Mouse (Mus musculus): ENCODE results near the gene Ankrd63. TPM values are rescaled to one million over a fixed set of nuclear protein-coding genes. Genes with fewer than 3 reads are reported as not detected.

Ankrd63 gene
- polyA plus RNA-seq, 1 experiment from 2014 or later = 0.39 TPM

GRCm38 (mm10) chr2:118723693-118724486 lies 20.1 kb upstream of the Ankrd63 start:
- Histone ChIP-seq H3K4me3 (replicated peaks) (no peak overlapping the region), H3K9ac (no peak overlapping the region), H3K4me1 (peaks cover 14% of the 10 kb centered on the region), H3K27ac (no peak overlapping the region), H3K36me3 (no peaks in the 10 kb centered on the region), H3K4me2 (no peak overlapping the region), H3K27me3 (peaks cover 40% of the 10 kb centered on the region), H3K9me3 (replicated peaks) (no peaks in the 10 kb centered on the region)
- 79% methylated on average over 15 of the region's 15 CpGs for WGBS
- no peak for ATAC-seq (replicated peaks; ENCODE audit: low FRiP score)

DNA sequence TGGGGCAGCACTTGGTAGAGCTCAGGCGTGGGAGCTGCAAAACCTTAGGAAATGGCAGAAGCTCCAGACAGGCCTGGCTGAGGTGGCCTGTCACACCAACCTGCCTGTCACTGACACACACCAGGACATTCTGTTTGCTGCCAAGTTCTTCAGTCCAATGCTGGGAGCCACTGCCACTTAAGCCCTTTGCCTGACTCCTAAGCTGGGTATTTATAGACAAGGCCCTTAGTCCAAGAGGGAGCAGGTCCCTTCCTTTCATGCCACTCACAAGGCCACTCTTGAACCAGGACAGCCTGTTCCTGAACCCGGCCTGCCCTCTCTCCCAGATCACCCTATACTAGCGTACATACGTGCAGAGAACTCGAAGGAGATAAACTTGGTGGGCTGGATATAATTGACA lies 12.9 kb upstream of the Ankrd63 start:
- no peak overlapping the region for H3K4me2 ChIP-seq
- H3K27me3 ChIP-seq = peaks cover 50% of the 10 kb centered on the region
- 0 out of 2 replicates have a peak, but pooled peaks cover under 1% of the 10 kb centered on the region for H3K4me1 ChIP-seq
- no peaks in the 10 kb centered on the region for H3K9me3 ChIP-seq (replicated peaks)
- H3K36me3 ChIP-seq = no peaks in the 10 kb centered on the region
- H3K4me3 ChIP-seq (replicated peaks) = no peak overlapping the region
- H3K27ac ChIP-seq = no peak overlapping the region
- ATAC-seq (replicated peaks; ENCODE audit: low FRiP score) = no peak
- H3K9ac ChIP-seq = no peak overlapping the region
- 88% methylated on average over 5 of the region's 5 CpGs for WGBS

- peaks cover 71% of the 10 kb centered on the region for H3K27me3 ChIP-seq
- H3K27ac ChIP-seq = no peak overlapping the region
- no peak for ATAC-seq (replicated peaks; ENCODE audit: low FRiP score)
- 41% methylated on average over 4 of the region's 4 CpGs for WGBS
- no peak overlapping the region for H3K9ac ChIP-seq
- H3K4me3 ChIP-seq (replicated peaks) = no peak overlapping the region
- peaks cover 24% of the 10 kb centered on the region for H3K4me1 ChIP-seq
- H3K4me2 ChIP-seq = no peak overlapping the region
- no peaks in the 10 kb centered on the region for H3K36me3 ChIP-seq
- no peaks in the 10 kb centered on the region for H3K9me3 ChIP-seq (replicated peaks)
Observed at GRCm38 (mm10) chr2:118714230-118714629, 10.5 kb upstream of the Ankrd63 start.

DNA sequence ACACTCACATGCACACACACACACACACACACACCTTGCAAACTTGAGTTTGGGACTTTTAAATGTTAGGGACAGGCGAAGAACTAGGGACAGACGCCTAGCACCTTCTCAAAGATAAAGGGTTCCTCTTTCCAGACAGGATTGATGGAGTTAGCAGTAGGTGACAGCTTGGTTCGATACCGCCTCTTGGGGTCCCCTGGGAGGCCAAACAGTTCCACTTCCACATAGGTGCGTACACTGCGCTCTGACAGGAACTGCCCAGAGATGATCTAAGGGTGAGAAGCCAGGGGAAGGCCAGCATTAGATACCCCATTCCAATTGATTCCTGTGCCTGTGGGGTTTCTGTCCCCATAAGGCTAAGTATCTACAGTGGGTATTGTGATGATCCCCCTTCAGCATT lies 9.9 kb upstream of the Ankrd63 start:
- Histone ChIP-seq H3K27ac (no peak overlapping the region), H3K9ac (no peak overlapping the region), H3K4me3 (replicated peaks) (no peak overlapping the region), H3K36me3 (no peaks in the 10 kb centered on the region), H3K9me3 (replicated peaks) (no peaks in the 10 kb centered on the region), H3K4me1 (peaks cover 26% of the 10 kb centered on the region), H3K4me2 (no peak overlapping the region), H3K27me3 (peaks cover 71% of the 10 kb centered on the region)
- 88% methylated on average over 6 of the region's 6 CpGs for WGBS
- no peak for ATAC-seq (replicated peaks; ENCODE audit: low FRiP score)

DNA sequence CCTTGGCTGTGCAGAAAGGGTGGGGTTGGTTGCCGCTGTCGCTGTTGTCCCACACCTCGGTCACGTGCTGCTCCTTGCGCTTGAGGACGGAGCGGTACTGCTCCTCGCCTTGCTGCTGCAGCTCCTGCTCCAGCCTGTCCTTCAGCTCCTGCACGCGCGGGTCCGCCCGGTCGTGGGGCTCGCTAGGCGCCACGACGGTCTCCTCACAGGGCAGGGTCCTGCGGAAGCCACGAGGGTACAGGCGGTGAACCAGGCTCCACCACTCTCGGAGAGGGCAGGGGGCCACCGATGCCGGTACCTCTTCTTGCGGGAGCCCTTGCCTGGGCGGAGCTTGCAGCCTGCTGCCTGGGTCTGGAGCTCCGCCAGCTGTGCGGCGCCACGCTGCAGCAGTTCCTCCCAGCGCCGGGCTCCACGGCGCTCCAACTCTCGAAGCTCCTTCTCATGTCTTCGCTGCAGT lies 7.3 kb upstream of the Ankrd63 start:
- H3K9me3 ChIP-seq (replicated peaks) = no peaks in the 10 kb centered on the region
- H3K27ac ChIP-seq = no peak overlapping the region
- ATAC-seq (replicated peaks; ENCODE audit: low FRiP score) = peak; percentile 71; the same call in 1 of the 2 replicates
- H3K4me2 ChIP-seq = peak overlapping the region; percentile 89
- peak overlapping the region; percentile 46 for H3K4me3 ChIP-seq (replicated peaks)
- H3K9ac ChIP-seq = peak overlapping the region; percentile 42
- peaks cover 32% of the 10 kb centered on the region for H3K4me1 ChIP-seq
- WGBS = under 1% methylated on average over 36 of the region's 36 CpGs
- H3K36me3 ChIP-seq = no peaks in the 10 kb centered on the region
- H3K27me3 ChIP-seq = peaks cover 96% of the 10 kb centered on the region

DNA sequence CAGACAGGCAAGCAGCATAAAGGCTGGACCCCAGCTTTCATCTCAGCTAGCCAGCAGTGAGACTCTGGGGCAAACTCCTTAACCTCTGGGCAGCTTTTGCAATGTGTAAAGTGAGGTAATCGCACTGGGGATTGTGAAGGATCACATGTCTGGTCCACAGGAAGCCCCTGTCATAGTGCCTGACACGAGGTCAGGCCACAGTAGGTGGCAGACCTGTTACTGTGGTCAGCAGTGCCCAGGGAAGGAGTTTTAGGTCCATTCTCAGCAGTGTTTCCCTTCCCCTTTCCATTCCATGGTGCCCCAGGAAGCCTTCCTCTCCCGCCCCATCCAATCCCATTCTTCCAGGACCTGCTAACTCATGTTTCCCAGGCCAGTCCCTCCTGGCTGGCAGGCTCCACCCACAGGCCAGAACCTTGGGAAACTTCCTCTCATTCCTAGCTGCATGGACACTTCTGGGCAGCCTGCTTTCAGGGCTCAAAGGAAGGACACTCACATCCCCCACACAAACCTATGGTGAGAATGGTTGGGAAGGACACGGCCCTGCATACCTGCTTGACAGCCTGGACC lies 6.0 kb upstream of the Ankrd63 start:
- H3K27me3 ChIP-seq = peaks cover 97% of the 10 kb centered on the region
- no peaks in the 10 kb centered on the region for H3K36me3 ChIP-seq
- no peak overlapping the region for H3K27ac ChIP-seq
- H3K4me2 ChIP-seq = peak overlapping the region; percentile 8; the same call in 1 of the 2 replicates
- ATAC-seq (replicated peaks; ENCODE audit: low FRiP score) = no peak
- 40% methylated on average over 4 of the region's 4 CpGs for WGBS
- H3K9ac ChIP-seq = no peak overlapping the region
- no peak overlapping the region for H3K4me3 ChIP-seq (replicated peaks)
- H3K9me3 ChIP-seq (replicated peaks) = no peaks in the 10 kb centered on the region
- peaks cover 35% of the 10 kb centered on the region for H3K4me1 ChIP-seq

DNA sequence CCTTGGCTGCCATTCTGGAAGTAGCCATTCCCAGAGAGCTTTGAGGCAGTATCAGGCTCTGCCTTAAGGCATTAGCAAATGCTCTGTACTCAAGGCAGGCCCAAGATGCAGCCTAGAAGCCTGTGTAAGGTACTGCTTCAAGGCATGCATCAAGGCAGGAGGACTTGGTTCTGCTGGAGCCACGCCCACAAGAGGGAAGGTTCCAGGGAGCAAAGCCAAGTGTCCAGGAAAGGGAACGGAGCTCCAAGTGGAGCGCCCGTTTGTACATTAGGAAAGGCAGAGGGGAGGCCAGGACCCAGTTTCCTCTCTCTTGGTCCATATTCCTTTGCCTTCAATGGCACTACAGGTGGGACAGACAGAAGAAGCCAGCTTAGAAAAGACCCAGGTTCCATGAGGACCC lies 4.7 kb upstream of the Ankrd63 start:
- no peak overlapping the region for H3K4me2 ChIP-seq
- WGBS = 75% methylated on average over 4 of the region's 4 CpGs
- no peak for ATAC-seq (replicated peaks; ENCODE audit: low FRiP score)
- H3K9ac ChIP-seq = no peak overlapping the region
- peaks cover 46% of the 10 kb centered on the region for H3K4me1 ChIP-seq
- no peak overlapping the region for H3K4me3 ChIP-seq (replicated peaks)
- no peaks in the 10 kb centered on the region for H3K36me3 ChIP-seq
- no peaks in the 10 kb centered on the region for H3K9me3 ChIP-seq (replicated peaks)
- H3K27me3 ChIP-seq = peaks cover 100% of the 10 kb centered on the region
- no peak overlapping the region for H3K27ac ChIP-seq

GRCm38 (mm10) chr2:118706436-118706835 lies 2.7 kb upstream of the Ankrd63 start:
- 11% methylated on average over 6 of the region's 6 CpGs for WGBS
- no peak for ATAC-seq (replicated peaks; ENCODE audit: low FRiP score)
- no peak overlapping the region for H3K4me2 ChIP-seq

GRCm38 (mm10) chr2:118702883-118703761 lies 641 bp downstream of the Ankrd63 start:
- Histone ChIP-seq H3K9ac (0 out of 2 replicates have a peak overlapping the region, but pooled peaks have one; percentile 24), H3K4me3 (replicated peaks) (peak overlapping the region; percentile 49), H3K27me3 (peaks cover 94% of the 10 kb centered on the region), H3K36me3 (no peaks in the 10 kb centered on the region), H3K9me3 (replicated peaks) (no peaks in the 10 kb centered on the region), H3K4me1 (peaks cover 51% of the 10 kb centered on the region), H3K4me2 (peak overlapping the region; percentile 82), H3K27ac (no peak overlapping the region)
- WGBS = under 1% methylated on average over 93 of the region's 93 CpGs
- ATAC-seq (replicated peaks; ENCODE audit: low FRiP score) = peak; percentile 56

More at GRCm38 (mm10) chr2:118706436-118706835, 2.7 kb upstream of the Ankrd63 start:
- H3K4me3 ChIP-seq (replicated peaks) = no peak overlapping the region
- no peaks in the 10 kb centered on the region for H3K9me3 ChIP-seq (replicated peaks)
- H3K27me3 ChIP-seq = peaks cover 100% of the 10 kb centered on the region
- no peak overlapping the region for H3K27ac ChIP-seq
- H3K9ac ChIP-seq = no peak overlapping the region
- H3K36me3 ChIP-seq = no peaks in the 10 kb centered on the region
- H3K4me1 ChIP-seq = peaks cover 57% of the 10 kb centered on the region

DNA sequence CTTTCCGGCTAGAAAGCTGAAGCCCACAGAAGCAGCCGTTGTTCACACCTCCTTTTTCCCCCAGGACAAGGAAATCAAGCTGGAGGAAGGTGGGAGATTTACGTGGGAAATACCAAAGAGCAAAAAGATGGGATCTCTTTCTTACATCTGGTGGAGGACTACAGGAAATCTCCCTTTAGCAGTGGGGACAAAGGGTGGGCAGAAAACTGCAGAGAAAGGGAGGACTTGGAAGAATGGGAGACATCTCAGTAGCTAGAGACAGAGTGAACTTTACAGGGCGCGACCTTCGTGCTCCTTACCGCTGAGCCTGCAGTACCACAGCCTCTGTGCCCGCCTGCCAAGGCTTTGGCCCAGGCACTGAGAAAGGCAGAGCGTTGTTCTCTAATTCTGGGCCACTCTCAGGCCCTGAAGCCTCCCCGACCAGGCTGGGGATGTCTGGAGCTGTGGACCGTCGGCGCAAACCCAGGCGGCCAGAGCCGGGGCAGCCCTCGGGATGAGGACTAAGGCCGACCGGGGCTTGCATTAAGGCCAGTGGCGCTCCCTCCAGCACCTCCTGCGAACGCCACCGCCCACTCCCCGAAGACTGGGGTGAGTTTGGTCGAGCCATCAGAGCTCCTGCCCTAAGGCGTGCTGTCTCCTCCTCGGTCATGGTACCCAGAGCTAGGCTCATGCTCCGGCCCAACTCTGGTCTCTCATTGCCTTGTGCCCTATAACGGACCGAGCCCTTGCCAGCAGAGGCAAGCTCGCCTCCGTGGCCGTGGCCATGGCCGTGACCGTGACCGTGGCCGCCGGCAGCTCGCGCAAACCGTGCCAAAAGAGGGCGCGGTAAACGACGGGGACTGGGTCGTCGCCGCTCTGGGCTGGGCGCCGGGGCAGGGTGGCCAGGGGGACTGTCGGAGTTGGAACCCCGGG lies 1.5 kb downstream of the Ankrd63 start:
- Histone ChIP-seq H3K36me3 (no peaks in the 10 kb centered on the region), H3K4me2 (peak overlapping the region; percentile 82), H3K27me3 (peaks cover 94% of the 10 kb centered on the region), H3K4me1 (peaks cover 58% of the 10 kb centered on the region), H3K27ac (no peak overlapping the region), H3K9me3 (replicated peaks) (no peaks in the 10 kb centered on the region), H3K9ac (no peak overlapping the region), H3K4me3 (replicated peaks) (peak overlapping the region; percentile 49)
- ATAC-seq (replicated peaks; ENCODE audit: low FRiP score) = no peak; the same call in 1 of the 2 replicates
- WGBS = 4% methylated on average over 51 of the region's 51 CpGs

GRCm38 (mm10) chr2:118701161-118701560 lies 2.6 kb downstream of the Ankrd63 start:
- peak overlapping the region; percentile 51; the same call in 1 of the 2 replicates for H3K4me2 ChIP-seq
- H3K4me1 ChIP-seq = peaks cover 61% of the 10 kb centered on the region

More at GRCm38 (mm10) chr2:118701161-118701560, 2.6 kb downstream of the Ankrd63 start:
- H3K27me3 ChIP-seq = peaks cover 93% of the 10 kb centered on the region
- H3K36me3 ChIP-seq = no peaks in the 10 kb centered on the region
- 12% methylated on average over 5 of the region's 5 CpGs for WGBS
- no peak overlapping the region for H3K27ac ChIP-seq
- 0 out of 2 replicates have a peak overlapping the region, but pooled peaks have one; percentile 21 for H3K4me3 ChIP-seq (replicated peaks)
- ATAC-seq (replicated peaks; ENCODE audit: low FRiP score) = no peak
- no peaks in the 10 kb centered on the region for H3K9me3 ChIP-seq (replicated peaks)
- no peak overlapping the region for H3K9ac ChIP-seq

All from kidney, embryonic 15.5 days (tissue).